ENCODE assay signal across 10 mouse cellular contexts in the genomic region with DNA sequence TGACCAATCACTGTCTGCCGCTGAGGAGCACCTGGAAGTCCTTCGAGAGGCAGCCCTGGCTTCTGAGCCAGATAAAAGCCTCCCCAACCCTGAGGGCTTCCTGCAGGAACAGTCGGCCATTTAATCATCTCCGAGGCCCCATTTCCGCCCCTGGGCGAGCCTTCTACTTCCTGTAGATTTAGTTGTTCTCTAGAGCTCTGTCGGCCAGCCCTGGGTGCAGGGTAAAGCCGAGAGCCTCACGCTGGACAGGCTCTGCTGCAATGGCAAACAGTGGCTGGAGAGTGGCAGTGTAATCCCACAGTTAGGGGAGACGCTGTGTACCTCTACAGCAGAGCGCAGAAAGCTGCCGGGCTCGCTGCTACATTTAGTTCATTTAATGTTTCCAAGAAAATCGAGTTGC. TPM values are rescaled to one million over a fixed set of nuclear protein-coding genes. Genes with fewer than 3 reads are reported as not detected.
DNase-seq lines count a peak whose midpoint lies in the region; ATAC-seq and TF ChIP-seq lines count a peak whose summit lies in the region.
"Had no signal": no experiment of that assay in that cellular context is flagged by ENCODE, and none has a peak within 500 bp of the region (broad histone marks: within the 10 kb centered on the region; RNA-seq: fewer than 3 reads in every experiment).

No protein-coding gene starts in this region.

- no peaks in the 10 kb centered on the region; the same call in 1 of the 2 replicates for H3K27me3 ChIP-seq in E14TG2a.4 (ENCODE audit: insufficient read depth, low read length)
- H3K27me3 ChIP-seq in forebrain, postnatal 0 days (ENCODE audit: insufficient read depth, low read length): no peaks in the 10 kb centered on the region
- H3K27me3 ChIP-seq in lung, embryonic 15.5 days: no peaks in the 10 kb centered on the region
- H3K27me3 ChIP-seq: embryonic facial prominence, embryonic 12.5 days; limb, embryonic 15.5 days had no signal

- H3K4me2 ChIP-seq in forebrain, postnatal 0 days (ENCODE audit: low read depth): no peak overlapping the region
- H3K4me2 ChIP-seq in lung, embryonic 15.5 days: no peak overlapping the region
- H3K4me2 ChIP-seq: embryonic facial prominence, embryonic 12.5 days; limb, embryonic 15.5 days had no signal

- H3K9ac ChIP-seq in forebrain, postnatal 0 days: no peak overlapping the region
- no peak overlapping the region for H3K9ac ChIP-seq in lung, embryonic 15.5 days
- H3K9ac ChIP-seq: embryonic facial prominence, embryonic 12.5 days; limb, embryonic 15.5 days had no signal

- DNase-seq in adrenal gland, adult 2 months: peak; percentile 41
- no peak for DNase-seq in adrenal gland, adult 18-20 months (ENCODE audit: low spot score in 2 of 2)
- DNase-seq in forebrain, postnatal 0 days: peak; percentile 61
- DNase-seq in kidney, adult 9 months: peak; percentile 46

- no peaks in the 10 kb centered on the region for H3K36me3 ChIP-seq in E14TG2a.4 (ENCODE audit: insufficient read depth, low read length)
- no peaks in the 10 kb centered on the region for H3K36me3 ChIP-seq in forebrain, postnatal 0 days (ENCODE audit: insufficient read depth)
- peaks cover 27% of the 10 kb centered on the region for H3K36me3 ChIP-seq in lung, embryonic 15.5 days

- no peaks in the 10 kb centered on the region for H3K9me3 ChIP-seq in E14TG2a.4 (ENCODE audit: low read length)
- no peaks in the 10 kb centered on the region for H3K9me3 ChIP-seq in forebrain, postnatal 0 days (ENCODE audit: low read length)
- no peaks in the 10 kb centered on the region for H3K9me3 ChIP-seq in lung, embryonic 15.5 days
- H3K9me3 ChIP-seq: embryonic facial prominence, embryonic 12.5 days; limb, embryonic 15.5 days had no signal

- no peak for TF ChIP-seq CTCF in E14TG2a.4 (conservative IDR thresholded peaks at IDR 0.05; ENCODE audit: low read length)
- peak; percentile 64 for TF ChIP-seq CTCF in forebrain, postnatal 0 days (IDR thresholded peaks at IDR 0.05; ENCODE audit: low read depth)

- no peak overlapping the region for H3K27ac ChIP-seq in forebrain, postnatal 0 days (ENCODE audit: low read depth, low read length)
- H3K27ac ChIP-seq in lung, embryonic 15.5 days: 0 out of 2 replicates have a peak overlapping the region, but pooled peaks have one; percentile 15
- H3K27ac ChIP-seq: embryonic facial prominence, embryonic 12.5 days; limb, embryonic 15.5 days had no signal

- H3K4me3 ChIP-seq in E14TG2a.4 (replicated peaks; ENCODE audit: low read length): peak overlapping the region; percentile 58
- no peak overlapping the region for H3K4me3 ChIP-seq in forebrain, postnatal 0 days (ENCODE audit: low read depth, low read length)
- H3K4me3 ChIP-seq in lung, embryonic 15.5 days: no peak overlapping the region
- H3K4me3 ChIP-seq: embryonic facial prominence, embryonic 12.5 days; limb, embryonic 15.5 days had no signal

- H3K4me1 ChIP-seq in E14TG2a.4 (replicated peaks; ENCODE audit: low read depth, low read length): peaks cover 54% of the 10 kb centered on the region
- no peaks in the 10 kb centered on the region for H3K4me1 ChIP-seq in forebrain, postnatal 0 days (ENCODE audit: insufficient read depth)
- H3K4me1 ChIP-seq in lung, embryonic 15.5 days: peaks cover 16% of the 10 kb centered on the region

- 50% methylated on average over 14 of the region's 14 CpGs for WGBS in forebrain, postnatal 0 days
- 54% methylated on average over 14 of the region's 14 CpGs for WGBS in lung, embryonic 15.5 days

- peak; percentile 61 for ATAC-seq in forebrain, postnatal 0 days
- 0 out of 2 replicates have a peak, but pooled peaks have one; percentile 23 for ATAC-seq in lung, embryonic 15.5 days (ENCODE audit: borderline replicate concordance, extremely low read depth, low FRiP score, low TSS enrichment)
- no peak for ATAC-seq in inflammation-experienced regulatory T-cells, adult 6 months
- no peak for ATAC-seq in activated CD4-positive, CD25-positive, alpha-beta regulatory T cell, adult 4 months

RNA-seq across cellular contexts. Expression of gene Tmem98, which starts 11.3 kb away (rescaled TPM):
- 10 to 100 TPM; 39.6 to 73.2 TPM for total RNA-seq in adrenal gland, adult 2 months (2021)
- 76.9 and 108 TPM in 2 replicates for polyA plus RNA-seq in adrenal gland, adult 2 months (2012; rRNA removed)
- total RNA-seq in adrenal gland, adult 18-20 months (2021): 10 to 100 TPM; 23.5 to 71.9 TPM
- 15.7 and 18.3 TPM in 2 replicates for total RNA-seq in forebrain, postnatal 0 days (2014; rRNA removed)
- polyA plus RNA-seq in forebrain, postnatal 0 days (2015; fragmentation: Nextera tagmentation; extraction: Ambion mirVana): 20.5 and 20.8 TPM in 2 replicates
- polyA plus RNA-seq in lung, embryonic 15.5 days (2015; fragmentation: Nextera tagmentation; extraction: Ambion mirVana): 132 and 133 TPM in 2 replicates
- under 1 TPM in 1 of 3 experiments, not detected in 2; 0.21 TPM for polyA plus RNA-seq in inflammation-experienced regulatory T-cells, adult 6 months (2017; shearing (Covaris generic))
- polyA plus RNA-seq in activated CD4-positive, CD25-positive, alpha-beta regulatory T cell, adult 4 months (2017; shearing (Covaris generic)): not detected

RNA-seq across cellular contexts. Expression of gene Spaca3, which starts 36.9 kb away (rescaled TPM):
- total RNA-seq in adrenal gland, adult 2 months (2021): not detected
- not detected in 2 replicates for polyA plus RNA-seq in adrenal gland, adult 2 months (2012; rRNA removed)
- total RNA-seq in adrenal gland, adult 18-20 months (2021): not detected
- total RNA-seq in forebrain, postnatal 0 days (2014; rRNA removed): not detected in 2 replicates
- not detected in 2 replicates for polyA plus RNA-seq in forebrain, postnatal 0 days (2015; fragmentation: Nextera tagmentation; extraction: Ambion mirVana)
- not detected in 2 replicates for polyA plus RNA-seq in lung, embryonic 15.5 days (2015; fragmentation: Nextera tagmentation; extraction: Ambion mirVana)
- not detected for polyA plus RNA-seq in inflammation-experienced regulatory T-cells, adult 6 months (2017; shearing (Covaris generic))
- polyA plus RNA-seq in activated CD4-positive, CD25-positive, alpha-beta regulatory T cell, adult 4 months (2017; shearing (Covaris generic)): not detected
- polyA plus RNA-seq: embryonic facial prominence, embryonic 12.5 days; limb, embryonic 15.5 days had no signal

RNA-seq across cellular contexts. Expression of gene Myo1d, which starts 41.5 kb away (rescaled TPM):
- 10 to 100 TPM; 63.8 to 87.9 TPM for total RNA-seq in adrenal gland, adult 2 months (2021)
- polyA plus RNA-seq in adrenal gland, adult 2 months (2012; rRNA removed): 47.2 and 70.7 TPM in 2 replicates
- 10 to 100 TPM; 41.4 to 97.0 TPM for total RNA-seq in adrenal gland, adult 18-20 months (2021)
- total RNA-seq in forebrain, postnatal 0 days (2014; rRNA removed): 1.7 and 3.4 TPM in 2 replicates
- polyA plus RNA-seq in forebrain, postnatal 0 days (2015; fragmentation: Nextera tagmentation; extraction: Ambion mirVana): 0.88 and 1.2 TPM in 2 replicates
- 16.0 and 18.8 TPM in 2 replicates for polyA plus RNA-seq in lung, embryonic 15.5 days (2015; fragmentation: Nextera tagmentation; extraction: Ambion mirVana)
- polyA plus RNA-seq in inflammation-experienced regulatory T-cells, adult 6 months (2017; shearing (Covaris generic)): under 1 TPM; 0.71 to 0.86 (median 0.77) TPM
- polyA plus RNA-seq in activated CD4-positive, CD25-positive, alpha-beta regulatory T cell, adult 4 months (2017; shearing (Covaris generic)): under 1 TPM; 0.37 to 0.79 TPM

Comparison
In these comparisons a context has a peak if more than half of its experiments do, and no peak if none do; other contexts are left out.
1. DNase-seq: peak in adrenal gland, adult 2 months (single experiment), forebrain, postnatal 0 days (single experiment) and kidney, adult 9 months (single experiment); none in adrenal gland, adult 18-20 months (0 of 2).
2. ATAC-seq: peak in forebrain, postnatal 0 days (single experiment) and lung, embryonic 15.5 days (single experiment); none in inflammation-experienced regulatory T-cells, adult 6 months (single experiment) and activated CD4-positive, CD25-positive, alpha-beta regulatory T cell, adult 4 months (single experiment).
3. RNA of gene Tmem98, which starts 11.3 kb away (polyA plus RNA-seq): 132 to 133 TPM in lung, embryonic 15.5 days, 76.9 to 108 TPM in adrenal gland, adult 2 months and 20.5 to 20.8 TPM in forebrain, postnatal 0 days; 0.21 TPM in inflammation-experienced regulatory T-cells, adult 6 months and not detected in activated CD4-positive, CD25-positive, alpha-beta regulatory T cell, adult 4 months; every median in the first group is over 10 times any median in the second.